Mouse (Mus musculus): ENCODE measurements at regions not wholly inside any gene's neighbourhood (a gene's known extent, or its start where the extent isn't known, plus 50 kb on each side); places are given as distances from the start of the nearest gene placed in this dataset.

DNA sequence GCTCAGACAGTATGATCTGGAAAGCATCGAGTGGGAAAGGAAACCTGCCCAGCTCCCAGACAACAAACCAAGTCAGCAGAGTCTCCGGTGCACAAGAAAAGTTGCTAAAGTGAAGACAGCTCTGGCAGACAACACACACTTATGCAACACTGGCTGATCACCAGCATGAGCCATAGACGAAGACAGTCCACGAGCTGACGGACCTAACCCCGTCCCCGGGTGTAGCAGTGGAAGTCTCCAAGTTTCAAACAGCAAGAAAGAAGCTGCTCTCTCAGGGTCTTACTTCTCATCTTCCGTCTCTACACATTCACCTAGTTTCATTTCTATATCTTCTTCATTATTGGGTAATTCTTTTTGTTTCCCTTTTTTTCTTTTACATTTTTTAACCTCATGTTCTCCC is 1083.8 kb upstream of the 2610301B20Rik start:
- no peaks in the 10 kb centered on the region for H3K27me3 ChIP-seq (ENCODE audit: control insufficient read depth, insufficient read depth, low read length, poor library complexity, severe bottlenecking)
- no peak for DNase-seq (ENCODE audit: low read depth, low spot score)
- H3K36me3 ChIP-seq (ENCODE audit: control insufficient read depth, insufficient read depth, low read length, poor library complexity, severe bottlenecking): no peaks in the 10 kb centered on the region
